Mouse (Mus musculus) liver, embryonic 11.5 days (tissue): ENCODE measurements around the gene Sdk1. TPM values are rescaled to one million over a fixed set of nuclear protein-coding genes. Genes with fewer than 3 reads are reported as not detected.

Source experiments
- ATAC-seq: fragments of 200-750 bp; cut with Nextera tagmentation; replicated peaks from 2 replicates; pipeline ENCODE4 v1.8.0; 2017; ENCODE audit warnings: moderate number of reproducible peaks, mild to moderate bottlenecking, moderate TSS enrichment, moderate library complexity; ENCODE audit not compliant: low FRiP score
- DNase-seq: peaks from one replicate; pipeline ENCODE4 v3.0.0-alpha.2; 2017; ENCODE audit warnings: low spot score
- H3K27ac ChIP-seq: fragments of 300-500 bp; sonication (generic); 2 replicates; pipeline ENCODE4 v1.5.1; 2014; ENCODE audit warnings: mild to moderate bottlenecking, low read depth, low read length, control low read depth
- H3K27me3 ChIP-seq: fragments of 300-500 bp; sonication (generic); replicated peaks from 2 replicates; pipeline ENCODE4 v1.6.1; 2014; ENCODE audit warnings: low read length, mixed read lengths; ENCODE audit not compliant: control insufficient read depth, insufficient read depth
- H3K36me3 ChIP-seq: fragments of 300-500 bp; sonication (generic); 2 replicates; pipeline ENCODE4 v1.6.1; 2014; ENCODE audit warnings: mild to moderate bottlenecking, low read length, moderate library complexity, mixed read lengths; ENCODE audit not compliant: control insufficient read depth, insufficient read depth
- H3K4me1 ChIP-seq: fragments of 300-500 bp; sonication (generic); replicated peaks from 2 replicates; pipeline ENCODE4 v1.6.1; 2014; ENCODE audit warnings: low read length, mixed read lengths; ENCODE audit not compliant: control insufficient read depth, insufficient read depth
- H3K4me2 ChIP-seq: fragments of 300-500 bp; sonication (generic); 2 replicates; pipeline ENCODE4 v1.6.1; 2014; ENCODE audit warnings: mild to moderate bottlenecking, control low read depth, moderate library complexity
- H3K4me3 ChIP-seq: fragments of 300-500 bp; sonication (generic); 2 replicates; pipeline ENCODE4 v1.5.1; 2014; ENCODE audit warnings: low read depth, low read length, control low read depth
- H3K9ac ChIP-seq: fragments of 300-500 bp; sonication (generic); 2 replicates; pipeline ENCODE4 v1.6.1; 2014; ENCODE audit warnings: low read depth, low read length, control low read depth
- H3K9me3 ChIP-seq: fragments of 300-500 bp; sonication (generic); 2 replicates; pipeline ENCODE4 v1.6.1; 2016; ENCODE audit warnings: low read length, inconsistent platforms, mixed read lengths; ENCODE audit not compliant: control insufficient read depth
- WGBS: fragments of 180-500 bp; shearing (Covaris S2); extraction: QIAGEN DNeasy Blood & Tissue Kit; methylation state at CpG from one replicate; pipeline ENCODE4 v1.1.7; 2014; 5-methylcytosine and 5-hydroxymethylcytosine counted together
- polyA plus RNA-seq: library from polyadenylated mRNA; unstranded; fragments of >200 nt; fragmentation: Nextera tagmentation; extraction: Ambion mirVana; gene quantifications from 2 replicates; pipeline ENCODE4 v1.2.1, GENCODE M21; 2014

The Sdk1 gene
- polyA plus RNA-seq, 1 experiment from 2014 or later = 0.53 TPM

- H3K4me1 ChIP-seq = no peaks in the 10 kb centered on the region
- ATAC-seq = no peak
- no peak overlapping the region for H3K4me3 ChIP-seq
- H3K4me2 ChIP-seq = no peak overlapping the region
- no peak overlapping the region for H3K27ac ChIP-seq
- no peaks in the 10 kb centered on the region for H3K27me3 ChIP-seq
- no peak for DNase-seq
- no peaks in the 10 kb centered on the region for H3K36me3 ChIP-seq
- no peaks in the 10 kb centered on the region for H3K9me3 ChIP-seq
- 54% methylated on average over 13 of the region's 13 CpGs for WGBS
- H3K9ac ChIP-seq = no peak overlapping the region
Observed at GRCm38 (mm10) chr5:142074561-142075500, 833.5 kb downstream of the Sdk1 start.

GRCm38 (mm10) chr5:142080661-142081060 lies 839.4 kb downstream of the Sdk1 start:
- ATAC-seq = no peak
- no peak overlapping the region for H3K9ac ChIP-seq

GRCm38 (mm10) chr5:142081076-142081475 lies 839.8 kb downstream of the Sdk1 start:
- no peak overlapping the region for H3K27ac ChIP-seq
- WGBS = 82% methylated on average over 3 of the region's 3 CpGs
- no peak for ATAC-seq

More at GRCm38 (mm10) chr5:142080661-142081060, 839.4 kb downstream of the Sdk1 start:
- no peak overlapping the region for H3K4me2 ChIP-seq
- no peaks in the 10 kb centered on the region; the same call in 1 of the 2 replicates for H3K9me3 ChIP-seq
- H3K27me3 ChIP-seq = no peaks in the 10 kb centered on the region
- no peaks in the 10 kb centered on the region for H3K36me3 ChIP-seq
- no peak overlapping the region for H3K4me3 ChIP-seq
- no peak for DNase-seq
- WGBS = 91% methylated on average over 3 of the region's 3 CpGs
- no peaks in the 10 kb centered on the region for H3K4me1 ChIP-seq
- H3K27ac ChIP-seq = no peak overlapping the region

DNA sequence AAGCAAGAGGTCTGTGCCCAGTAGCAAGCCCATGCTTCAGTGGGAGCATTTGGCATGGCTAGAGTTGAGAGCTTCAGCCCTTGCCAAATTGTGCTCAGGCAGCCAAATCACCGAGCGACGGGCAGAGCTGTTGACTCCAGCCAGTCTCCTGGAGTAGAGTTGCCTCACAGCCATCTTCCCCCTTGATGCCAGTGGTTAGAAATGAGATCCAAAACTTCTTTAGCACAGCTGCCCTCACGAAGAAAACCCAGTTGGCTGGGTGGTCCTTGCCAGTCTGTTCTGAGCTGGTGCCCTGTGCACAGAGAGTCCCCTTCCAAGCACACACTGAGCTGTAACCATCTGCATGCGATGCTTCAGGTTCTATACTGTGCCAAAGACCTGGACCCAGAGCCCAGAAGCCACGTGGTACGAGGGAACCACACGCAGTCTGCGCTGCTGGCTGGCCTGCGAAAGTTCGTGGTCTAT lies 855.1 kb downstream of the Sdk1 start:
- Histone ChIP-seq H3K4me2 (no peak overlapping the region), H3K4me3 (no peak overlapping the region), H3K9ac (no peak overlapping the region), H3K27ac (no peak overlapping the region), H3K27me3 (no peaks in the 10 kb centered on the region), H3K9me3 (no peaks in the 10 kb centered on the region), H3K4me1 (no peaks in the 10 kb centered on the region), H3K36me3 (no peaks in the 10 kb centered on the region)
- 84% methylated on average over 11 of the region's 11 CpGs for WGBS
- DNase-seq = no peak
- ATAC-seq = no peak

More at GRCm38 (mm10) chr5:142081076-142081475, 839.8 kb downstream of the Sdk1 start:
- Histone ChIP-seq H3K27me3 (no peaks in the 10 kb centered on the region), H3K9me3 (no peaks in the 10 kb centered on the region; the same call in 1 of the 2 replicates), H3K9ac (no peak overlapping the region), H3K36me3 (no peaks in the 10 kb centered on the region), H3K4me3 (no peak overlapping the region), H3K4me2 (no peak overlapping the region), H3K4me1 (no peaks in the 10 kb centered on the region)
- no peak for DNase-seq

DNA sequence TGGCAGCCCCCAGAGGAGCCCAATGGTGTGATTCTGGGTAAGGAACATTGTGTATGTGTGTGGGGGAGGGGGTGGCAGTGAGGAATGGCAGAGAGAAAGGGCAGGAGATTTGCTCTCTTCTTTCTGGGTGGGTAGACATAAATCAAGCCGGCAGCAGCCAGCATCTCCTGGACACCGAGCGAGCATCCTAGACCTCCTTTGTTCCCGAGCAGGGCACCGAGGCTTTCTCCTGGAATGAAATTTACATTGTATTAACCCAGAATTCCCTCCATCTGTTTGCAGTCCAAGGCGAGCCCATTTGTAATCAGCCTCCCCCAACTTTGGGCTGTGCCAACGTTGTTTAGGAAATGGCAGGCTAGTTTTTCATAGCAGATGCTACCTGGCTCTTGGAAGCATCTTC lies 858.9 kb downstream of the Sdk1 start:
- DNase-seq (no peak), ATAC-seq (no peak)
- 71% methylated on average over 7 of the region's 7 CpGs for WGBS
- Histone ChIP-seq H3K27me3 (no peaks in the 10 kb centered on the region), H3K4me3 (no peak overlapping the region), H3K27ac (no peak overlapping the region), H3K4me2 (no peak overlapping the region), H3K4me1 (no peaks in the 10 kb centered on the region), H3K36me3 (no peaks in the 10 kb centered on the region), H3K9ac (no peak overlapping the region), H3K9me3 (no peaks in the 10 kb centered on the region)

- 69% methylated on average over 11 of the region's 11 CpGs for WGBS
- Histone ChIP-seq H3K4me3 (no peak overlapping the region), H3K27ac (no peak overlapping the region), H3K4me2 (no peak overlapping the region), H3K4me1 (no peaks in the 10 kb centered on the region), H3K36me3 (no peaks in the 10 kb centered on the region), H3K27me3 (no peaks in the 10 kb centered on the region), H3K9ac (no peak overlapping the region), H3K9me3 (no peaks in the 10 kb centered on the region)
- ATAC-seq = no peak
- DNase-seq = no peak
Observed at GRCm38 (mm10) chr5:142107434-142107833, 866.1 kb downstream of the Sdk1 start.

- no peaks in the 10 kb centered on the region for H3K9me3 ChIP-seq
- no peaks in the 10 kb centered on the region for H3K4me1 ChIP-seq
- H3K27me3 ChIP-seq = no peaks in the 10 kb centered on the region
- H3K4me2 ChIP-seq = no peak overlapping the region
- ATAC-seq (no peak), DNase-seq (no peak)
- no peak overlapping the region for H3K9ac ChIP-seq
- no peak overlapping the region for H3K4me3 ChIP-seq
- WGBS = 83% methylated on average over 6 of the region's 6 CpGs
- no peak overlapping the region for H3K27ac ChIP-seq
- H3K36me3 ChIP-seq = no peaks in the 10 kb centered on the region
Observed at GRCm38 (mm10) chr5:142111989-142112388, 870.7 kb downstream of the Sdk1 start.

- Histone ChIP-seq H3K4me1 (no peaks in the 10 kb centered on the region), H3K9me3 (no peaks in the 10 kb centered on the region), H3K36me3 (no peaks in the 10 kb centered on the region), H3K4me2 (no peak overlapping the region), H3K4me3 (no peak overlapping the region), H3K9ac (no peak overlapping the region), H3K27me3 (no peaks in the 10 kb centered on the region), H3K27ac (no peak overlapping the region)
- WGBS = 52% methylated on average over 18 of the region's 18 CpGs
- no peak for DNase-seq
- ATAC-seq = no peak
Observed at GRCm38 (mm10) chr5:142113210-142114175, 872.2 kb downstream of the Sdk1 start.
